Mouse (Mus musculus) midbrain, embryonic 15.5 days (tissue): ENCODE data around the gene Hdac4. TPM values are rescaled to one million over a fixed set of nuclear protein-coding genes. Genes with fewer than 3 reads are reported as not detected.

Experiments used
- ATAC-seq: fragments of 200-750 bp; cut with Nextera tagmentation; replicated peaks from 2 replicates; pipeline ENCODE4 v1.8.0; 2017; ENCODE audit warnings: moderate TSS enrichment
- H3K27ac ChIP-seq: fragments of 300-500 bp; sonication (generic); 2 replicates; pipeline ENCODE4 v1.5.1; 2015; ENCODE audit warnings: mild to moderate bottlenecking, inconsistent platforms
- H3K27me3 ChIP-seq: fragments of 300-500 bp; sonication (generic); replicated peaks from 2 replicates; pipeline ENCODE4 v1.6.1; 2015; ENCODE audit warnings: inconsistent platforms
- H3K36me3 ChIP-seq: fragments of 300-500 bp; sonication (generic); replicated peaks from 2 replicates; pipeline ENCODE4 v1.6.1; 2015; ENCODE audit warnings: inconsistent platforms
- H3K4me1 ChIP-seq: fragments of 300-500 bp; sonication (generic); 2 replicates; pipeline ENCODE4 v1.6.1; 2015; ENCODE audit warnings: inconsistent platforms
- H3K4me2 ChIP-seq: fragments of 300-500 bp; sonication (generic); 2 replicates; pipeline ENCODE4 v1.6.1; 2015; ENCODE audit warnings: inconsistent platforms, mild to moderate bottlenecking, moderate library complexity
- H3K4me3 ChIP-seq: fragments of 300-500 bp; sonication (generic); 2 replicates; pipeline ENCODE4 v1.5.1; 2015; ENCODE audit warnings: mild to moderate bottlenecking, inconsistent platforms
- H3K9ac ChIP-seq: fragments of 300-500 bp; sonication (generic); 2 replicates; pipeline ENCODE4 v1.6.1; 2015; ENCODE audit warnings: mild to moderate bottlenecking, inconsistent platforms
- H3K9me3 ChIP-seq: fragments of 300-500 bp; sonication (generic); 2 replicates; pipeline ENCODE4 v1.6.1; 2016; ENCODE audit warnings: inconsistent platforms
- WGBS: fragments of 180-500 bp; shearing (Covaris S2); methylation state at CpG from one replicate; pipeline ENCODE4 v1.1.7; 2015; ENCODE audit warnings: mixed read lengths; 5-methylcytosine and 5-hydroxymethylcytosine counted together
- polyA plus RNA-seq: library from polyadenylated mRNA; unstranded; fragments of >200 nt; fragmentation: Nextera tagmentation; extraction: Ambion mirVana; gene quantifications from 2 replicates; pipeline ENCODE4 v1.2.1, GENCODE M21; 2015

The Hdac4 gene
- polyA plus RNA-seq, 1 experiment from 2014 or later: 27.9 TPM

DNA sequence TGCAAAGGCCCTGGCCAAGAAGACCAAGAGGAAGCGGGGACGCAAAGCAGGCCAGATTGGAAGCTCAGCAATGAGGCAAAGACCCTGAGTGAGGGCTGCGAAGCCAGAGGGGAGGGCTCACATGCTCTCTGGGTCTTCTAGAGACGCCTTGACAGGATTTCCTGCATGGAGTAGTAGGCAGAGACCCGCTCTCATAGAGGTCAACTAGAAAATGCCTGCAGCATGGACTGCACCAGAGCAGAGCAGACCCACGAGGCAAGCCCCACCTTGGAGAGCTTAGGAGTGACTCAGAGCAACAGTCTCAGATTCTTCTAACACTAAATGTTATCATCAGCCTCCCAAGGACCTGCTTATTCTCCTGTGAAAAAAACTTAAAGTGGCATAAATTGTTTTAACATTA is 20.2 kb downstream of the Hdac4 start:
- peaks cover 45% of the 10 kb centered on the region for H3K4me1 ChIP-seq
- H3K4me3 ChIP-seq: no peak overlapping the region
- no peak overlapping the region for H3K4me2 ChIP-seq
- no peak overlapping the region for H3K27ac ChIP-seq
- WGBS: 88% methylated on average over 6 of the region's 6 CpGs
- no peaks in the 10 kb centered on the region for H3K36me3 ChIP-seq
- H3K9me3 ChIP-seq: no peaks in the 10 kb centered on the region
- H3K9ac ChIP-seq: no peak overlapping the region
- no peak for ATAC-seq
- H3K27me3 ChIP-seq: no peaks in the 10 kb centered on the region

DNA sequence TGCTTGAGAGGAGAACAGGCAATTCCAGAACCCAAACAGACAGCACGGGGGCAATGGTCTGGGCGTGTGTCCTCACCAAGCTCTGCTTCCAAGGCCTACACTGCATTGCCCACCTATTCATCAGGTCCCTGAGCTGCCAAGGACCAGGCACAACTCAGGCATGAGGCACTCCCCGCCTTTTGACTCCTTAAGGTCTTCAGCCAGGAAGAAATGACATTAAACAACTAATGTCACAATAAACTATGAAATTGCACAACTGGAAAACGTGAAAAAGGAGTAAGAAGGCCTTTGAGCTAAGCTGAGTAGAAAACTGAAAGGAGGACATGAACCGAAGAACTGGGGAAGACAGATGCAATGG is 20.6 kb downstream of the Hdac4 start:
- H3K27me3 ChIP-seq: no peaks in the 10 kb centered on the region
- H3K9me3 ChIP-seq: no peaks in the 10 kb centered on the region
- no peak overlapping the region for H3K4me2 ChIP-seq
- no peak overlapping the region for H3K9ac ChIP-seq
- peaks cover 45% of the 10 kb centered on the region for H3K4me1 ChIP-seq
- ATAC-seq: no peak
- H3K36me3 ChIP-seq: no peaks in the 10 kb centered on the region
- no peak overlapping the region for H3K27ac ChIP-seq
- no peak overlapping the region for H3K4me3 ChIP-seq
- WGBS: 85% methylated on average over 5 of the region's 5 CpGs

DNA sequence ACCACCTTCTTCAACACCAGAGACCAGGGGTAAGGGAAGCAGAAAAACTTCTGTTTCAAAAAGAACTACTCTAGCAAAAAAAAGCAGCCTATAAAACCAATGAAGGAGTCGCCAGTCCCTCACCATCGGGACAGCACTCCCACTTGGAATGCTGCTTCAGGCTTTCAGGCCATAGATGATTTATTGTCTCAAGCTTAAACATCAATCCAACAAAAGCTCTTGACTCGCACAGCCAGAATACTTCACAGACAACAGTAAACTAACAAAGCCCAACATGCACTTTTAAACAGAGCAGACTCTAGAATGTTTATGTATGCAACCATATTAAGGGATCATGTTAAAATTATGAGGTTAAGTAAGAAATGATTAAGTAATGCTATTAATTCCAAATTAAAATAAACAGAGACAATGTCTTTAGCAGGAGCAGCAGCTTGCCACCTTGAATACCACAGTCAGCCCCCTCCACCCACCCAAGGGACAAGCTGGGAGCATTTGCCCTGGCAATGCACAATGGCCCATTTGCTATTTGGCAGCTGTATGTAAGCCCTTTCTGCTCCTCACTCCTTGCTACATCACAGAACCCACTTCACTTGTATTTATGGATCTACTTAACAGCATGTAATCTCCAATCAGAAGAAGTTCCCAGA is 21.1 kb downstream of the Hdac4 start:
- no peak for ATAC-seq
- no peak overlapping the region for H3K27ac ChIP-seq
- H3K36me3 ChIP-seq: no peaks in the 10 kb centered on the region
- H3K27me3 ChIP-seq: no peaks in the 10 kb centered on the region
- no peaks in the 10 kb centered on the region for H3K9me3 ChIP-seq
- no peak overlapping the region for H3K9ac ChIP-seq
- WGBS: 53% methylated on average over 3 of the region's 3 CpGs
- H3K4me3 ChIP-seq: no peak overlapping the region
- peaks cover 45% of the 10 kb centered on the region for H3K4me1 ChIP-seq
- H3K4me2 ChIP-seq: no peak overlapping the region

DNA sequence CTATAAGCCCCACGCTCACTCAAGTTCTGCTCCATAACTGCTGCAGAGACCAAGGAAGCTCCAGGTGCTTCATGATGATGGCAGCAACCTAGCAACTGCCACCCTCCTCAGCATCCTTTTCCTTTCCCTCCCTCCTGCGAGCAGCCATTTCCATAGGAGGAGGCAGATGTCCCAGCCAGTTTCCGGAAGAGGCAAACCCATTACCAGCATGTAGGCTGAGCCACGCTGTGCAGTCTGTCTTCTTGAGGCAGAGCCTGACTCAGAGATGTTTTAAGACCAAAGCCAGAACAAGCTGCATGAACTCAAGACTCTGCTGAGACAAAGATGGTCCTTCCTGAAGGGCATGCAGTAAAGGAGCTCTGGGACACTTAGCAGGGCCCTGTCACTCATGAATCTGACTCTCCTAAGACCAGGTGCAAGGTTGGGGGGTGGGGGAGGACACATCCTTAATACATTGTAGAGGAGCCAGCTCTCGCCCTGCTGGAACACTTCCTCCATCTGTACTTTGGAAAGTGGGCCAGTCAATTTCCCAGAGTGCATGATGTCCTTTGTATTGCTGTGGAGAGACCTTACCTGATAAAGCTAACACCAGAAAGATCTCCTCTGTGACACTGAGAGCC is 24.8 kb downstream of the Hdac4 start:
- 89% methylated on average over 5 of the region's 5 CpGs for WGBS

DNA sequence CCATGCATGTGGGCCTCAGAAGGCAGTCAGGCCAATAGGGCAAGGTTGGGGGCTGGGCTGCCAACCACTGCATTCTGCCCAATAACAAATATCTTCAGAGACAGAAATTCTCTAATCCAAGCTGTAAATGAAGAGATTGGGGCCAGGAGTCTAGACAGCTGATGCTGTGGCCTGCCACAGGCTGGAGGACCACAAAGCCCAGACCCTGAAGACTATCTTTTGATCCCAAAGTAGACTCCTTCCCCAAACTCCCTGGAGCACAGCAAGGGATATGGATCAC is 25.8 kb downstream of the Hdac4 start:
- no peaks in the 10 kb centered on the region for H3K27me3 ChIP-seq
- H3K9me3 ChIP-seq: no peaks in the 10 kb centered on the region
- no peak overlapping the region for H3K4me2 ChIP-seq
- no peaks in the 10 kb centered on the region for H3K36me3 ChIP-seq
- no peak overlapping the region for H3K4me3 ChIP-seq
- H3K27ac ChIP-seq: no peak overlapping the region
- H3K9ac ChIP-seq: no peak overlapping the region
- no peak for ATAC-seq
- peaks cover 16% of the 10 kb centered on the region for H3K4me1 ChIP-seq

More for the DNA sequence above, 24.8 kb downstream of the Hdac4 start:
- no peak for ATAC-seq
- Histone ChIP-seq H3K27ac (no peak overlapping the region), H3K36me3 (no peaks in the 10 kb centered on the region), H3K4me3 (no peak overlapping the region), H3K27me3 (no peaks in the 10 kb centered on the region), H3K9me3 (no peaks in the 10 kb centered on the region), H3K4me2 (no peak overlapping the region), H3K4me1 (peaks cover 19% of the 10 kb centered on the region), H3K9ac (no peak overlapping the region)

DNA sequence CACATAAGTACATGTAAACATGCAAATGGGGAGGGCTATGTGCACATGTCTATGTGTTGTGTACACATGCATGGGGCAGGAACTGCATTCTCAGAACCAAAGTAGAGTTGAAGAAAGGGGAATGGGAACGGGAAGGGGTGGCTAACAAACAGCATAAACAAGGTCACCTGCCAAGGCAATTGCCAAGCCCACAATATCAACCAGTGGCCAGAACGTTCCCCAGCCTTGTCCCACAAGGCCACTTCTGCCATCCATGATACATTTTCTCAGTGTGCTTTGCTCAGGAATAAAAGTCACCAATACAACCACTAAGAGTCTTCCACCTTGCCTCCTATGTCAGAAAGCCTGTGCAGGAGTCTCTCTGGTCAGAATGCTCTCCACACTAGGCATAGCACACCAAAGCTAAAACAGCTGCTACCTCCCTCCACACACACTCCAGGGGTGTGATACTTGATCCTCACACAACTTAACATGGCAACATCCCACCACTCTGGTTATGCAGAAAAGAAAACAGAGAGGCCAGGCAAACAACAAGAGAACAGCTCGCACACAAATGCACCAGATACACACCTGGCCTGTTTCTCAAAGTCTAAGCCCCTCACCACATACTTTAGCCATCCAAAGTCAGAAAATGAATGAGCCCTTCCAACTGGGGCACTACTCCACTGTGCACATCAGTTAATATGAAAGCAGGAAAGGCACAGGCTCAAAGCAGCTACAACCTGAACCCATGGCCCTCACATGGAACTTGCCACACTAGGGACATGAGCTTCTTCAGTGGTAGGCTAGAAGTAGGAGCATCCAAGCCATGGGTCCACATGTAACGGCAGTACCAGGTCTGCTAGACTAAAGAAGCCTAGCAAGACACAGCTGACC is 26.4 kb downstream of the Hdac4 start:
- no peaks in the 10 kb centered on the region for H3K36me3 ChIP-seq
- no peak overlapping the region for H3K9ac ChIP-seq
- H3K27ac ChIP-seq: no peak overlapping the region
- no peak overlapping the region for H3K4me2 ChIP-seq
- 98% methylated on average over 4 of the region's 4 CpGs for WGBS
- ATAC-seq: no peak
- no peaks in the 10 kb centered on the region for H3K27me3 ChIP-seq
- no peaks in the 10 kb centered on the region for H3K9me3 ChIP-seq
- peaks cover 16% of the 10 kb centered on the region for H3K4me1 ChIP-seq
- H3K4me3 ChIP-seq: no peak overlapping the region

DNA sequence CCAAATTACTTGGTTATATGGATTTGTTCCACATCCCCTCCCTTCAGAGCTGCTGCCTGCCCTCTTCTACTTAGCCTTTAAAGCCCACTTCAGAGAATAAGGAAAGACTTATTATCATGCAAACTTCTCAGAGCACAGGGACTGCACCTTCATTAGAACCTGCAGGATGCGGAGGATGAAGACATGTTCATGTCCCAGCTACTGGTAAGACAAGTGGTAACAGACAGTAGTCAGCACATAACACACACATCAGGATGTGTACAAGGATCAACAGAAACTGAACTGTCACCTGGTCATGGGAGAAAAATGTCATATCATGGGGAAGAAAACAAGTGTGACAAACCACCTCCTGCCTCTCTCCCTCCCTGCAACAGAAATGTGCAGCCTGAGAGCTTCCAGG is 31.6 kb downstream of the Hdac4 start:
- Histone ChIP-seq H3K27ac (no peak overlapping the region), H3K36me3 (no peaks in the 10 kb centered on the region), H3K9me3 (no peaks in the 10 kb centered on the region), H3K27me3 (no peaks in the 10 kb centered on the region), H3K4me3 (no peak overlapping the region), H3K9ac (no peak overlapping the region), H3K4me1 (peaks cover 15% of the 10 kb centered on the region; the same call in 1 of the 2 replicates), H3K4me2 (no peak overlapping the region)
- no peak for ATAC-seq
- WGBS: 77% methylated on average over 1 of the region's 1 CpGs

DNA sequence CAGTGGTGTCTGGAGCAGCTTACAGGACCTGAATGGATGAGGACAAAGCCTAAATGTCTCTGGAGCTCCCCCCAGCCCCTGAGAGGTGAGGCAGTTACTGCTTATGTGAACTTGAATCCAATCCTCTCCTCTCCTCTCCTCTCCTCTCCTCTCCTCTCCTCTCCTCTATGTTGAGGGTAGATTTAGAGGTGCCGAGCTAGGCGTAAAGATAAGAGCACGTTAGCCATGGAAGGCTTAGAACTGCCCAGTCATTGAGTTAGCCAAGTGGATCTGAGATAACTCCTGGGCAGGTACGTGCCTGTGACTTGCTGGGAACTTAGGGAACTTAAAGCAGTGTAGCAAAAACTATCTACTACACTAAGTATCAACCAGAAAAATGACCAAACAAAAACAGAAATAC is 35.7 kb downstream of the Hdac4 start:
- H3K4me2 ChIP-seq: no peak overlapping the region
- H3K9me3 ChIP-seq: no peaks in the 10 kb centered on the region
- no peak overlapping the region for H3K9ac ChIP-seq
- no peaks in the 10 kb centered on the region for H3K27me3 ChIP-seq
- no peaks in the 10 kb centered on the region for H3K36me3 ChIP-seq
- no peak overlapping the region for H3K4me3 ChIP-seq
- H3K4me1 ChIP-seq: peaks cover 12% of the 10 kb centered on the region; the same call in 1 of the 2 replicates
- no peak overlapping the region for H3K27ac ChIP-seq
- 85% methylated on average over 4 of the region's 4 CpGs for WGBS
- ATAC-seq: no peak

DNA sequence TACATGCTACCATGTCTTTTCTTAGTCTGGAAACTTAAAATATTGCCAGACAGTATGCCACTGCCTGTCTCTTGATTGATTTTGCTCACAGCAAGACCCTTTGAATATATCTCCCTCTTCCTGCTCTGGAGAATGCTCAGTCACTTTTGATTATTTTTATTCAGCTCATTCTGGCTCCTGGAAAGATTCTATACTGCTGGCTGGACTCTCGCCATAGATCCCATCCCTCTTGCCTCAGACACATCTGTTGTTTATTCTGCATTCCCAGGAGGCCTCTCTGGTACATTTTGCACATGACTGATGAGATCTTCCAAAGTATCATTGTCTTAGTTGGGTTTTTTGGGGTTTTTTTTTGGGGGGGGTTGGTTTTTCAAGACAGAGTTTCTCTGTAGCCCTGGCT is 45.3 kb downstream of the Hdac4 start:
- Histone ChIP-seq H3K36me3 (no peaks in the 10 kb centered on the region), H3K4me3 (no peak overlapping the region), H3K4me2 (no peak overlapping the region), H3K27ac (no peak overlapping the region), H3K9me3 (no peaks in the 10 kb centered on the region), H3K4me1 (no peaks in the 10 kb centered on the region), H3K27me3 (no peaks in the 10 kb centered on the region), H3K9ac (no peak overlapping the region)
- WGBS: 56% methylated on average over 1 of the region's 1 CpGs
- ATAC-seq: no peak

DNA sequence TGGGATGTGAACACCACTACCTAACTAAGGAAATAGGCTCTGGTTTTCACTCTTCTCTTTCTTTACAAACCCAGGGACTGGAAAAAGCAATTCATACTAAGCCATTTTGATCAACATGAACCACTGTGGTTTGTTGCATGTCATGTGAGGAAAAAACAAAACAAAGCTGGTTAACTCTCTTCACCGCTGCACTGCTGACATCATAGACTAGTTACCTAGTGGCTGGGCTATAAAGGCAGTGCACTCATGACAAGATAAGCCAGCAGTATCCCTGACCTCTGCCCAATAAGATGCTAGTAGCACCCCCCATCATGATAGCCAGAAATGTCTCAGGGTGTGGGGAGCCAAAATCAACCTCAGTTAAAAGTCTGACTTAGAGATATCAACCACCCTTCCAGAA is 47.0 kb downstream of the Hdac4 start:
- 93% methylated on average over 1 of the region's 1 CpGs for WGBS
- H3K36me3 ChIP-seq: no peaks in the 10 kb centered on the region
- H3K27me3 ChIP-seq: no peaks in the 10 kb centered on the region
- H3K9ac ChIP-seq: no peak overlapping the region
- H3K9me3 ChIP-seq: no peaks in the 10 kb centered on the region
- no peak for ATAC-seq
- no peak overlapping the region for H3K4me3 ChIP-seq
- H3K4me1 ChIP-seq: peaks cover 2% of the 10 kb centered on the region; the same call in 1 of the 2 replicates
- no peak overlapping the region for H3K27ac ChIP-seq
- H3K4me2 ChIP-seq: no peak overlapping the region

DNA sequence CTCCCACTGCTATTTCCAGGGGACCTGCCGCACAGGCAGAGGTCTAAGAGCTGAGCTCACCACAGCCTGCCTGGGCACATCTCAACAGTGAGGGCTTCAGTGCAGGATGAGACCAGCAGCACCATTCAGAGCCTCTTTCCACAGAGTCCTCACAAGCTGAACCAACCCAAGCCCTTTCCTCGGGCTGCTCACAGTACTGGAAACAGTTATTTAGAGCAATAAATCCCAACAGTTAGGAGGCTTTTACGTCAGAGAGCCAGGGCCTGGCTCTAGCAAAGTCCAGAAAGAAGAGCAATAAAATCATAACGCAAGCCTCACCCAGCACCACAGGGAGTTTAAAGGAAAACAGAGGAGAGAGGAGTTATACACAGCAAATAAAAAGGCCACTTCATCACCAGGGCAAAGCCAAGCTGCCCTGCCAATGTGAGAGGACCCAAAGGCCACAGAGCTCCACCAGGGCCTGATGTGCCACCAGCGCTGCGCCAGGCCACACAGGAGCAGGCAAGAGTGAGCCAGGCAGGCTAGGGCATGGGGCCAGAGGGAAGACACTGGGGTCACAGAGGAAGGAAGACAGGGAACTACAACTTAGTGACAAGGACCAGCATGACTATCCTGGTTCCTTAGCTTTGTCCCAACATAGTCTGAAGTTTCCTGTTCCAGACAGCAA is 50.5 kb downstream of the Hdac4 start:
- no peak overlapping the region for H3K27ac ChIP-seq
- H3K4me3 ChIP-seq: no peak overlapping the region
- no peak for ATAC-seq
- no peaks in the 10 kb centered on the region for H3K27me3 ChIP-seq
- H3K36me3 ChIP-seq: no peaks in the 10 kb centered on the region
- WGBS: 89% methylated on average over 6 of the region's 6 CpGs
- peaks cover 3% of the 10 kb centered on the region; the same call in 1 of the 2 replicates for H3K4me1 ChIP-seq
- no peak overlapping the region for H3K9ac ChIP-seq
- H3K4me2 ChIP-seq: no peak overlapping the region
- H3K9me3 ChIP-seq: no peaks in the 10 kb centered on the region

DNA sequence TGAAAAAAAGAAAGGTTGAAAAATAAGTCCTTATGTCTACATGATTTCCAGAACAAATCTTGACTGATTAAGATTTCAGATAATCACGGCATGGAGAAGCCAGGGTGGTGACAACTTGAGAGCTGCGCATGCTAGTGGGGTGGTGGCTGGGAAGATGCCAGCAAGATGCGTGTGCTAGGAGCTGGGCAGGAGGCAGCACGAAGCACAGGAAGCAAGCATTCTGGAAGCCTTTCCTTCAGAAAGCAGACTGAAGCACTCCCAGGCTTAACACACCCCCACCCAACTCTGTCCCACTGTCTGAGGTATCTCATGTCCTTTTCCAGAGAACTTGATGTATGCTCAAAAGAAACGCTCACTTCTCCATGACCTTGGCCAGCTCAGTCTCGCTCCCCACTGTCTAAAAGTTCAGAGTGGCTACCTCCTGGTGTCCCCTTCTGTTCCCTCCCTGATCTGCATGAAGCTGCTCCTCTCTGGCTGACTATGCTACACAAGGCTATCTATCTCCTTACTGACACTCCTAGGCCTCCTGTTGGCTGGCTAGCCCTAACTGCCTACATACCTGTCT is 52.1 kb downstream of the Hdac4 start:
- no peaks in the 10 kb centered on the region for H3K36me3 ChIP-seq
- 85% methylated on average over 6 of the region's 6 CpGs for WGBS
- no peak for ATAC-seq

More for the DNA sequence above, 52.1 kb downstream of the Hdac4 start:
- Histone ChIP-seq H3K4me1 (peaks cover 3% of the 10 kb centered on the region; the same call in 1 of the 2 replicates), H3K9ac (no peak overlapping the region), H3K9me3 (no peaks in the 10 kb centered on the region), H3K27ac (no peak overlapping the region), H3K27me3 (no peaks in the 10 kb centered on the region), H3K4me2 (no peak overlapping the region), H3K4me3 (no peak overlapping the region)
